Mouse (Mus musculus) C3H10T1/2 (cell line): ENCODE data around the gene Olfr1031. TPM values are rescaled to one million over a fixed set of nuclear protein-coding genes. Genes with fewer than 3 reads are reported as not detected.

ENCODE experiments used
- polyA plus RNA-seq, 2 experiments: library from polyadenylated mRNA; unstranded; fragments of >200 nt; fragmentation: generic; extraction: Trizol; gene quantifications; one replicate each; pipeline ENCODE4 v1.2.1; 2012; ENCODE audit warnings: missing spikeins in 2 of 2

Gene Olfr1031
- polyA plus RNA-seq = not detected

DNA sequence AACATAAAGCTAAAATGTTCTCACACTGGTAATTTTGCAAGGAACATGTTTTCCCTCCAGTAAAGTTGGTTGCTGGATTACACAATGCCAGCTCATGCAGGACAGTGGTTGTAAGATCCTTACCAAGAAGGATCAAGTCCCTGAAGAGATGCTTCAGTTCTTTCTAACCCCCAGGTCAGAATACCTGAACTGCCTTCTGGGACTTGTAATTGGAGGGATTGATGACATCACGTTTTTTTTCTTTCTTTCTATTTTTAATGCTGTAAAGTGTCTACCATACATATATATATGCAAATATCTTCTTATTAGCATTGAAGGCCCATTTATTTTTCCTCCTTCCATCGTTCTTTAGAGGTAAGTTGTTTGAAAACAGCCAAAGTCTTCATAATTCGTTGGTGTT is at the start of gene Olfr1031:
TSS of gene Olfr1031 (plus strand) at position 301 of the 400 bp plus-strand sequence.

GRCm38 (mm10) chr2:85950137-85950536 is 40.0 kb upstream of the Olfr1031 start, which contains the start of gene Olfr1028:
TSS of gene Olfr1028 (plus strand) at chr2:85950437.

DNA sequence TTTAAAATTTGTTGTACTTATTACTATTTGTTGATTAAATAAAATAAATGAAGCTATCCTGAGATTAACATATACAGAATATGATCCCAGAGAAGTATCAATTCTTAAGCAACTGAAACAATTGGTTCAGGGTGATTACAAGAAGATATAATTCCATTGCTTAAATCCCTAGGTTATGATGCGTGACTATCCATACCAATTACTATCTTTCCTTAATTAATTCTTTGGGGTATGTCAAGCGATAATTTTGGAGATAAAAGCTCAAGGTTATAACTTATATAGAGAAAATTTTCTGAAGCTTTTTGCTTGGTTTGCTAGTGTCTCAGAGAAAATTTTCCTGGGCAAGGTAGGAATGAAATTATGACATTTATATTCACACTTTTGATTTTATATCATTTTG is 16.5 kb upstream of the Olfr1031 start, which contains the start of gene Olfr1029:
TSS of gene Olfr1029 (plus strand) at position 301 of the 400 bp plus-strand sequence.

DNA sequence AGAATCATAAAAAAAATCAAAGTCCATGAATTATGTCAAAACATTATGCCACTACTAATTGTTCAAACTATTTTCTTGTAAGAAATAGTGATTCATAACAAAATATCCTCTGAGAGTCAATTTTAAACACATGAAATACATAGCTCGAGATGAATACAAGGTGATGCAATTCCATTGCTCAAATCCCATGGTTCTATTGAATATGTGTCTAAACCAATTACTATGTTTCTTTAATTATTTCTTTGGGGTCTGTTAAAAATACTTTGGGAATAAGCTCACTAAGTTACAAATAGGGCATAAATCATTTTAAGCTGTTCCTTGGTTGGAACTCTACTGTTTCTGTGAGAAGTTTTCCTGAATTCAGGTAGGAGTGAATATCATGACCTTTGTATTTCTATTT is 11.1 kb upstream of the Olfr1031 start, which contains the start of gene Olfr1030:
TSS of gene Olfr1030 (plus strand) at position 301 of the 400 bp plus-strand sequence.

GRCm38 (mm10) chr2:86005240-86005639 is 15.1 kb downstream of the Olfr1031 start, which contains the start of gene Olfr1032:
TSS of gene Olfr1032 (plus strand) at chr2:86005540.

DNA sequence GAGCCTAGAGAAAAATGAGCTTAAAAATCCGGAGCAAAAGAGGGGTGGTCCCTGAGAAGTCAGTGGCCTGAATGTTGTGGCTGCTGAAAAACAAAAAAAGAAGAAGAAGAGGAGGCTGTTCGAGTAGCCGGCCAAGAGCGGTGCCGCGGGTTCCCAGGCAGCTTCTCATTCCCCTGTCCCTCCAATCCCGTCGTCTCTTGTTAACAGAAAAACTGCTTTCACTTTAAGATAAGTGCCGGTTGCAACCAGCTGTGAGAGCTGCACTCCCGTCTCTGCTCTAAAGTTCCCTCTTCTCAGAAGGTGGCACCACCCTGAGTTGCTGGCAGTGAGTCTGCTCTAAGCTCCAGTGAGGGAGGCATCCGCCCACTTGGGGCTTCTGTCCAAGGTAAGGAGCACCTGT is 30.3 kb downstream of the Olfr1031 start, which contains the start of gene Olfr1033:
TSS of gene Olfr1033 (plus strand) at position 228 of the 400 bp plus-strand sequence.

Other genes with a start within 250 kb of the Olfr1031 start
- not detected for gene Olfr1012, start 227.5 kb upstream of the Olfr1031 start, polyA plus RNA-seq
- gene Olfr1013, start 223.2 kb upstream of the Olfr1031 start, polyA plus RNA-seq = not detected
- not detected for gene Olfr1014, start 217.6 kb upstream of the Olfr1031 start, polyA plus RNA-seq
- not detected for gene Olfr1015, start 208.3 kb upstream of the Olfr1031 start, polyA plus RNA-seq
- gene Olfr1016, start 187.8 kb upstream of the Olfr1031 start, polyA plus RNA-seq = not detected
- gene Olfr1018, start 171.8 kb upstream of the Olfr1031 start, polyA plus RNA-seq = not detected
- gene Olfr1019, start 144.8 kb upstream of the Olfr1031 start, polyA plus RNA-seq = not detected
- gene Olfr1020, start 143.3 kb upstream of the Olfr1031 start, polyA plus RNA-seq = not detected
- not detected for gene Olfr1022, start 121.7 kb upstream of the Olfr1031 start, polyA plus RNA-seq
- not detected for gene Olfr1023, start 104.7 kb upstream of the Olfr1031 start, polyA plus RNA-seq
- not detected for gene Olfr1024, start 85.3 kb upstream of the Olfr1031 start, polyA plus RNA-seq
- not detected for gene Olfr1025-ps1, start 75.1 kb upstream of the Olfr1031 start, polyA plus RNA-seq
- not detected for gene Olfr1026, start 68.7 kb upstream of the Olfr1031 start, polyA plus RNA-seq
- gene Olfr1028, start 39.9 kb upstream of the Olfr1031 start, polyA plus RNA-seq = not detected
- not detected for gene Olfr1029, start 16.4 kb upstream of the Olfr1031 start, polyA plus RNA-seq
- not detected for gene Olfr1030, start 11.0 kb upstream of the Olfr1031 start, polyA plus RNA-seq
- gene Olfr1032, start 15.2 kb downstream of the Olfr1031 start, polyA plus RNA-seq = not detected
- gene Olfr1033, start 30.3 kb downstream of the Olfr1031 start, polyA plus RNA-seq = not detected
- gene Olfr1034, start 55.6 kb downstream of the Olfr1031 start, polyA plus RNA-seq = not detected
- gene Olfr1036, start 83.7 kb downstream of the Olfr1031 start, polyA plus RNA-seq = not detected
- gene Olfr1037, start 97.1 kb downstream of the Olfr1031 start, polyA plus RNA-seq = not detected
- gene Olfr1039, start 145.6 kb downstream of the Olfr1031 start, polyA plus RNA-seq = not detected
- gene Olfr1040, start 156.4 kb downstream of the Olfr1031 start, polyA plus RNA-seq = not detected
- not detected for gene Olfr1042, start 171.5 kb downstream of the Olfr1031 start, polyA plus RNA-seq
- gene Olfr1043, start 177.2 kb downstream of the Olfr1031 start, polyA plus RNA-seq = not detected
- gene Olfr1044, start 187.5 kb downstream of the Olfr1031 start, polyA plus RNA-seq = not detected
- not detected for gene Olfr52, start 195.4 kb downstream of the Olfr1031 start, polyA plus RNA-seq
- not detected for gene Olfr1045, start 212.7 kb downstream of the Olfr1031 start, polyA plus RNA-seq
- not detected for gene Olfr1046, start 229.0 kb downstream of the Olfr1031 start, polyA plus RNA-seq
- gene Olfr1047, start 241.1 kb downstream of the Olfr1031 start, polyA plus RNA-seq = not detected
- gene Olfr1048, start 250.0 kb downstream of the Olfr1031 start, polyA plus RNA-seq = not detected